Mouse (Mus musculus): ENCODE data around the gene Gm17467. TPM values are rescaled to one million over a fixed set of nuclear protein-coding genes. Genes with fewer than 3 reads are reported as not detected.
"Not testable (repeated sequence)": the region's sequence is repeated elsewhere in the genome, so short reads cannot be mapped to it uniquely, and the experiment has no call there.

Gm17467 gene
- total RNA-seq (2021): not detected

- intact Hi-C loops (cut with DNase I); DNase-seq: not testable (repeated sequence)
Measured at GRCm38 (mm10) chrX:123704691-123705090, at the start of gene Gm17467. Gene Gm17467 (minus strand): TSS chrX:123704791.

Other genes with a start within 250 kb of the Gm17467 start
- not detected for gene Cldn34c2, start 123.1 kb downstream of the Gm17467 start, total RNA-seq (2021)
- not detected for gene Cldn34c3, start 88.9 kb upstream of the Gm17467 start, total RNA-seq (2021)

All from heart, postnatal 36 days (tissue).